Mouse (Mus musculus) adrenal gland, adult (tissue): ENCODE results near the gene Sdk1.

Source experiments
- DNase-seq, 2 experiments: peaks; one replicate each; pipeline ENCODE4 v3.0.0; 2022 to 2023; ENCODE audit warnings: low spot score in 1 of 2; ENCODE audit not compliant: inconsistent age in 2 of 2

The Sdk1 gene

DNA sequence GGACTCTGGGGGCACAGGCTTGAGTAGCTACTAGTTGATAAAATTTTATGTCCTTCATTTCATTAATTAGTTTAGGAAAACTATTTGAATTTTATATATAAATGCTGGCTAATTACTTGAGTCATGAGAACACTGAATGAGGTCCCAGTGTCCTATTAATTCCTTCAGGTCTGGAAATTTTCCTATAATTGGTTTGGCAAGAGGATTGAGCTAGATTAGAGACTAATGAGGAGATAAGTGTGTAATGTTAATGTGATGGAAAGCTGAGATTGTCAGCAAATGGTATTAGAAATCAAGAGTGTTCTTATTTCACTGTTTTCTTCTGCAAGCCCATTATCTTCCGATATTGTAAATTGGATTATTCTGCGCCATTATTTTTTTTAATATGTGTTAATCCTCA lies 192.0 kb downstream of the Sdk1 start:
- DNase-seq: no peak

DNA sequence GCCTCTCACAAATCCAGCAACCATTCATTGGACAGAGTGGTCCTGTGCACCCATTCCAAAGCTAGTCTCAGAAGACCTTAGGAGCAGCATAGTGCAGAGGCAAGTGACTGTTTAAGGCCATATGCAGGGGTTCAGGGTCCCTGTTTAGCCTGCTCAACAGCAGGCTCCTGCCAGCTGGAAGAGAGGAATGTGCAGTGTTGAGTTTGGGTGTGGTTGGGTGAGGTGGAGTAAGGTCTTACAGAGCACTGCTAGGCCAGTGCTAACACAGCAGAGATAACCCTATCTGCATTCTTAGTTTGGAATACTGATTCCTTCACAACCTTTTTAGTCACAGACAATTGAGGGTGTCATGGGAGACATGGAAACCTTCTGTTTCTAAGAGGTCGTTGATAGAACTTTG lies 206.0 kb downstream of the Sdk1 start:
- no peak for DNase-seq

DNA sequence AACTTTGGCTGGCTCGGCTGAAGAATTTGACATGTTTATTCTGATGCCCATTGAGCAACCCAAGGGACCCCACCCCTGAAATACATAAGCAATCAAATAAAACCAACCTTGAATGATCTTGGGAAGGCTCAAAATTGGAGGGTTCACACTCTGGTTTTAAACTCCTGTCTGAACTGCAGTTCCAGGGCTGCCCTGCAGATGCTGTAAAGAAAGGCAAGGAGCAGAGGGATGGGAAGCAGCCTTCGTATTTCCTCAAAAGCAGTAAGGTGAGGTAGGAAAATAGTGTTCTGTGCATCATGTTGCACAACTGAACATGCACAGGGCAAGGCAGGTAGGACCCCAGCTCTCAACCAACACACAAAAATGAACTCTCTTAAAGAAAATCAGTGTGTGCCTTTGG lies 222.1 kb downstream of the Sdk1 start:
- DNase-seq: no peak

GRCm38 (mm10) chr5:141468821-141469220 lies 227.5 kb downstream of the Sdk1 start:
- no peak for DNase-seq

DNA sequence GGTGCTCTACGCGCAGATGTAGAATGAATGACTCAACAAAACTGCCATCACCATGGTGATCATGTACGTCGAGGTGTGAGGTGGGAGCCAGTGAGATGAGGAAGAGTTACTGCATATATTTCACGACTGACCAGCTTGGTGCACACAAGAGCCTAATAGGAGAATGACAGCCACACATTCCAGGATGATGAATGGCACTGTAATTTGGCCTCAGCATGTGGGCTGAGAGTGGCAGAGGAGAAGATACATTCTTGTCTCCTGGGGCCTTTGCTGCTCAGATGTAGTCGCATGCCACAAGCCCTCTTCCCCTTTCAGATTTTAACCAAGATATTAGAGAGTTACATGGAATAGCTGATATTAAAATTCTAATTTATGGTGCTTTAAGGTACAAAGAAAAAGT lies 264.0 kb downstream of the Sdk1 start:
- no peak for DNase-seq

- no peak for DNase-seq
Measured at GRCm38 (mm10) chr5:141506344-141506743, 265.1 kb downstream of the Sdk1 start.

GRCm38 (mm10) chr5:141524801-141525715 lies 283.8 kb downstream of the Sdk1 start:
- peak; percentile 13 to 42 for DNase-seq

GRCm38 (mm10) chr5:141540193-141540592 lies 298.9 kb downstream of the Sdk1 start:
- DNase-seq: no peak

DNA sequence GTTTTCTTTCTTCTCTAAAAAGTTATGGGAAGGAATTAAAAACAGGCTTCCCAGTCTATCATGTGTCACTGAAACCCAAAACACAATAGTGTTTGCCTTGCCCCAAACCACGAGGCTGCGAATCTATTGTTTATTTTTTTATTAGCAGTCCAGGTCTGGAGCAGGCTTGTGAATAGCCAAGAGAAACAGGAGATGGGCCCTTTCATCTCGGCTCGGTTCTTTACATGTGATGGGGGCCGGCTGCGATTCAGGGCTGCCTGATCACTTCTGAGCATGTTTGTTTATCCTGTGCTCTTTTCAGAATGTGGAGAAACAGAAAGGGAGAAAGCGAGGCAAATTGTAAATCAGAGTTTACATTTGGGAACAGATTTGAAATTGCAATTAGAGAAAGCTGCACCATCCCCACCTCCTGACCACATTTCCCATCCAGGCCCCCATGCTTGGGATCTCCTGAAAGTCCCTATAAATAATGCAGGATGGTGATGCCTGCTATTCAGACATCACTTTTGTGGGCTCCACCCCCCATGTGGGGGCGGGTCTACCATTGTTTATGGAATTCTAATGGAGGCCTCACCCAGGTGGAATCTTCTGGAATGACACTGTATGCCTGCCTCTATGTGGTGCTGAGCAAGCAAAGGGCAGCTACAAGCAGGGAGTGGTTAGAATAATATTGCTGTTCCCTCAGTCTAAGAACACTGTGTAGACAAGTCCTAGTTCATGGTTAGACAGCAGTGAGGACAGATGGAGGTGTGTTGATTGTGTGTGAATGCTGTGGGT lies 301.8 kb downstream of the Sdk1 start:
- no peak for DNase-seq

DNA sequence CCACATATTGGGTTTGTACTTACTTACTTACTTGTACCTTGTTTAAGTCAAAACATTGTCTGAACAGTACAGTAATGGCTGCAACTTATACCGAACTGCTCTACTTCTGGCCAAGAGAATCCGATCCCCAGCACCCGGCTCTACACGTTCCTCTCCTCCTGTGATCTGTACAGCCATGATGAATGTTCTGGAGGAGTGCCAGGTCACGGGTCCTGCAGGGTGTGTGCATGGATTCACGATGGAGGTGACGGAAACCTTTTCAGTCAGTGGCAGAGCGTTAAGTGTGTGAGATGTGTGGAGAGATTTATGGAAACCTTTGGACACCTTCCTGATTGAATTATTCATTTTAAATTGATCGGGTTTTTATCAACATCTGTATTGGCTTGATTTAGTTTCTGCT lies 312.2 kb downstream of the Sdk1 start:
- peak in 1 of 2 experiments; percentile 12 for DNase-seq

- DNase-seq: no peak
Measured at GRCm38 (mm10) chr5:141558731-141559130, 317.4 kb downstream of the Sdk1 start.

- DNase-seq: no peak
Measured at GRCm38 (mm10) chr5:141560325-141560724, 319.0 kb downstream of the Sdk1 start.

- DNase-seq: peak in 1 of 2 experiments; percentile 25
Measured at GRCm38 (mm10) chr5:141561989-141562560, 320.8 kb downstream of the Sdk1 start.

DNA sequence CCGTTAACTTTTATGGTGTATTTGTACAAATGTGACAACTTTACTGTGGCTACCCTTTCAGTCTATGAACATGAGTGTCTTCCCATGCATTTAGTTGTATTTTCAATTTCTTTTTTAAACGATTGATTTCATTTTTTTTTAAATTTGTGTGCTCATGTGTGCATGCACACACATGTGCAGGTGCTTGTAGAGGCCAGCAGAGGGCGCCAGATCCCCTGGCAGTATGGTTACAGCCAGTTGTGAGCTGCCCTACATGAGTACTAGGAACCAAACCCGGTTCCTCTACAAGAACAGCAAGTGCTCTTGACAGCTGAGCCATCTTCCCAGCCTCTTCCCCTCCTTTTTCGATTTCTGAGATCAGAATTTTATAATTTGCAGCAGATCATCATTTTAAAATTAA lies 322.9 kb downstream of the Sdk1 start:
- no peak for DNase-seq

DNA sequence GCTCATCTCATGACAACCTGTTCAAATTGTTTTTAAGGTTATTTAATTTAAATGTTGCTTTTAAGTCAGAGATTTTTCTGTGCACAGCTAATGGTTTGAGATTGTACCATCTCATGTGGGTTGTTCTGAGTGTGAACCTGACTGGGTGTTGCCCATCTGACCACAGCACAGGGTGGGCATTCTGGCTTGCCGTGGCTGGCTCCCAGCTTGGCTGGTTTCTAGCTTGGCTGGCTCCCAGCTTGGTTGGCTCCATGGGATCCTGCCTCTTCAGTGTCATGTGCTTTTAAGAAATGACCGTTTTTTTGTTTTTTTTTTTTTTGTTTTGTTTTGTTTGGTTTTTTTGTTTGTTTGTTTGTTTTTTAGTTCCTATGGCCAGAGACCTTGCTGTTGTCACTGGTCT lies 326.8 kb downstream of the Sdk1 start:
- no peak for DNase-seq

- DNase-seq: no peak
Measured at GRCm38 (mm10) chr5:141570442-141570841, 329.2 kb downstream of the Sdk1 start.

- peak; percentile 22 to 53 for DNase-seq
Measured at GRCm38 (mm10) chr5:141574263-141574662, 333.0 kb downstream of the Sdk1 start.

DNA sequence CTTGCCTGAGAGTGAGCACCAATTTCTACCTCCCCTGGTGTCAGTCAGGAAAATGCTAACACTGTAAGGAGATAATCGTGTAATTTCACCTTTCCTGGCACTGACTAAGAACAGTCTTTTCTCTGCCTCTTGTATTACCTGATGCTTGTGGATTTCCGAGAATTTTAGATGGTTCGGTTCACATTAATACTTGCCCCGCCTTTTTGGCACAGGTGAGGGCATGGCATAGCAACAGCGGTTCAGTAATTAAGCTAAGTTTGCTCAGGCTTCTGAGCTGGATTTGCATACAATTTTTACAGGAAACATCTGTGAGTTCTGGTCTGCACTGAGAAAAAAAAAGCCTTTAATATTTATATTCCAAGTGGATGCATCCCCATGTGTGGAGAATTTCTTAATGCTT lies 350.0 kb downstream of the Sdk1 start:
- DNase-seq: no peak

- DNase-seq: peak in 1 of 2 experiments; percentile 32
Measured at GRCm38 (mm10) chr5:141612721-141613120, 371.4 kb downstream of the Sdk1 start.

- no peak for DNase-seq
Measured at GRCm38 (mm10) chr5:141615763-141616162, 374.5 kb downstream of the Sdk1 start.

DNA sequence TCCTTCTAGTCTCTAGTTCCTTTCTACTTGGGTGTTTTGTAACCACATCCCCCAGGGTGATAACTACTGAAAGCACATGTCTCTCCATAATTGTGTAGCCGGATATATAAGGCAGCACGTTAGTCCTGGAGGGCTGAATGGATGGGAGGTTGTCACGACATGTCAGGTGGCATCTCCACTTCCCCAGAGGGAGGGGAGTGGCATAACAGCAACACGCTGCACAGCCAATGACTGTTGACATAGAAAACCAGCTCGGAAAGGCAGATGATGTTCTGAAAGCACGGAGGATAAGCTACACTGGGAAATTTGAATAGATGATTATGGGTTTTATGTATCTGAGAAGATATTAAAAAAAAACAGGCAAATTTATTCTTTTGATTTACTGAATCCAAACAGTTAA lies 376.4 kb downstream of the Sdk1 start:
- DNase-seq: no peak

- DNase-seq: no peak
Measured at GRCm38 (mm10) chr5:141625401-141625800, 384.1 kb downstream of the Sdk1 start.
